Mouse (Mus musculus) T-helper 17 cell (primary cell): ENCODE measurements around the gene Atxn1.

Experiments
- in situ Hi-C, 2 experiments: fragments of 300-600 bp; cut with MboI, MseI; formaldehyde crosslinking; loops; 1 replicate in 1 of 2; 2 replicates in 1 of 2; pipeline ENCODE4 v1.15.1; 2025; ENCODE audit warnings: high pct_unique_total_duplicates in 2 of 2

Gene Atxn1

DNA sequence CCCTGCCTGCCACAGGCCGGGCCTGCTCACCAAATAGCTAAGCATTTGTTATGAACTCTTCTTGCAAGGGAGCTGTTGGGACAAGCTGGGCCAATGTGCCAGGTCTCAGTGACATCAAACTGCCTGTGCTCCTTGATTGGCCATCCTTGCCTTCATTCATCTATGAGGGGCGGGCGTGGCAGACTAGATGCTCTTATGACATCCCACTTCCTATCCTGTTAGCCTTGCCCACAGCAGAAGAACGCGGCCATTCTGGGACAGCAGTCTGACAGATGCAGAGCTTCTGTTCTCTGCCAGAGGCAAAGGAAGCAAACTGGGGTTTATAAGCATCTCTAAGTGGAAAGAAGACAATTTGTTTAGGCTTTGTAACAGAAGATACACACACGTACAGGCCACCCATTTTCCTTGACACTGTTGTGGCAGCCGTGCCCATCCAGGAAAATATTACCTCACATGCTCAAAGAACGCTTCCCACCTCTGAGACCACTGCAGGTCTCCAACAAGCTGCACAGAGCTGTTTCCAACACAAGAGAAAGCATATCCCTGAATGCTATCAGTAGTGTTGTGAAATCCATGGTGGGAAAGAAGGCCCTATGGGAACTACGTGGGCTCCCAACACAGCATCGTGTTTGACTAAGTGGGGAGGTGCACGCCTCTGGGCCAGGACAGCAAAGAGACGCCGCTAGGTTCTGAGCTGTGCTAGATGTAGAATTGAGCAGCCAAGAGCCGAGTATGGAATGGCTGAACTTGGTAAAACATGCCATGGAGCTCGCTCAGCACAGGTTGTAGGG, 162.0 kb downstream of the Atxn1 start:
- in situ Hi-C loops, result no loop called here

DNA sequence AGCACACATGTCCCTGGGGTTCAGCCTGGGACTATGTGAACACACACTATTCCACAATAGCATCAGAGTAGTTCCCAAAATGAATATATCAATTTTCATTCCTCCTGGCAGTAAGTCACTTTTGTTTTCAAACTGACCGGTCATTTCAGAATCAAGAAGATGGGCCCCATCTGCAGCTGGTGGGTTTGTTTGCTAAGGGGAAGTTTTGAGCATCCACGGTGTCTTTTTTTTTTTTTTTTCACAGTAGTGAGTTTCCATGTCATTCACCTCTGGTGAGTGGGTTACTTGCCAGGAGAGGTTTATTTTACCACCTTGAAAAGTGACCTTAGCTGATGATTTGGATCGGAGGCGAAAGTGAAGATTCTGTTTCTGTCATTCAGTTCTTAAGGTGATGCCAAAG, 166.6 kb downstream of the Atxn1 start:
- in situ Hi-C loops, result loop anchor here (25.0 kb wide), 1 partner anchor 364 kb away; no protein-coding TSS in a partner anchor

DNA sequence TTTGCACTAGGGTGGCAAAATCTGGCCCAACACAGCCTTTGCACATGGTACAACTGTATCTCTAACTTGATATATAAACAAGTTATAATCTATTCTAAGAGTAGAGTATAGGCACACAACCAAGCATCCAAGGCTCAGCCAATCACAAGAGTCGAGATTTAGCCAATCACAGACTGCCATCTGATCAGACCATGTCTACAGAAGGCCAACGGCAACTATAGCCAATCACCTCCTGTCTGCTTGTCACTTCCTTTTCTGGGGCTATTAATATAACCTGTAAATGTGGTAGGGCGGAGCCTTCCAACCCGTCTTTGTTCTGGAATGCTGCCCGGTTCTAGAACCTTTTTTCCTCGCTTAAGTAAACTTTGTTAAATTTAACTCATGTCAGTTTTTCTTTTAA, 167.1 kb downstream of the Atxn1 start:
- in situ Hi-C loops, result loop anchor here (25.0 kb wide), 1 partner anchor 365 kb away; no protein-coding TSS in a partner anchor

DNA sequence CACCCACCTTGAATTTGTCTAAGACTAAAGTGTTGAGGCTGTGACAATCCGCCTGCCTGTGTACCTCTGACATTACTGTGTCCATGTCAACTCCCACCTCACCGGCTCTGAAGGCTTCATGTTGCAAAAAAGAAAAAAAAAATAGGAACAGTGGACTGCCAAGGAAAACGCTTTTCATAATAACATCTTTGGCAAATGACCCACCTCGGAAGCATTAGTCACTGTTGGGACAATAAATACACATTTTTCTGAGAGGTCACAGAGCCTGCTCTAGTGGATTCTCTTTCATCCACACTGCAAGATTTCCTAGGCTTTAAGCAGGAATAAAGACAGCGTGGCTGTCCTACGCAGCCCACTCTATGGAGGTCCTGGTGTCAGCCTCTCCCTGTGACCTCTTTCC, 168.5 kb downstream of the Atxn1 start:
- in situ Hi-C loops, result loop anchor here (25.0 kb wide), 1 partner anchor 366 kb away; no protein-coding TSS in a partner anchor

DNA sequence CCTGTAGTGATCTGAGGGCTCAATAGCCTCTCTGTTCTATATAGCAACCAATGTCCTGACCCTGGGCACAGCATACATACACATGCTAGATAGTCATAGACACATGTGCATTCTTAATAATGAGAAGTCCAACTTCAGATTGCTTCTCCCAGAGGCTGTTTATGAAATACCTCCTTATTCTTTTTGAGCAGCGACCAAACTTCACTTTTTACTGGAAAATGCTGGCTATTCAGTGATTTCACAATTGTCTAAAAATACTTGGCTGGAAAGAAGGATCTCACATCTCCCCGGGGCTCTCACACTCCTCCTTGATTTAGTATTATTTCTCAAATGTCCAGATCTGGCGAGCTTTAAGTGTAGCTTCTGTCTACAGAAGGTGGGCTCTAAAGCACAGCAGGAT, 171.0 kb downstream of the Atxn1 start:
- in situ Hi-C loops, result loop anchor here (25.0 kb wide), 1 partner anchor 369 kb away; no protein-coding TSS in a partner anchor

DNA sequence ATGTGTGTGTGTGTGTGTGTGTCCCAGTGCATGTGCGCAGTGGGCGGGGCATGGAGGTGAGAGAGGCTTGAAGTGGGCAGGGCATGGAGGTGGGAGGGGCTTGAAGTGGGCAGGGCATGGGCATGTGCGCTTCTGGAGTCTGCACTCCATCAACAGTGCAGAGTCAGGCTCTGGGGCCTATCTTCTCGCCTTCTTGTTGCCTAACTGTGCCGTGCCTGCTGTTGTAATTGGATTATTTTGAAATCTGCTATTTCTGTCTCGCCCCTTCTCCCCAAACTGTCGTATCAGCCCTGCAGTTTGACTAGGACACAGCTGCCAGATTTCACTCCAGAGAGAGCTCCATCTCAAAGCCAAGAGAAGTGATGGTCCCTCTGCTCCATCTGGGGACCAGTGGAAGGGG, 178.4 kb downstream of the Atxn1 start:
- in situ Hi-C loops, result loop anchor here (25.0 kb wide), 1 partner anchor 376 kb away; no protein-coding TSS in a partner anchor

DNA sequence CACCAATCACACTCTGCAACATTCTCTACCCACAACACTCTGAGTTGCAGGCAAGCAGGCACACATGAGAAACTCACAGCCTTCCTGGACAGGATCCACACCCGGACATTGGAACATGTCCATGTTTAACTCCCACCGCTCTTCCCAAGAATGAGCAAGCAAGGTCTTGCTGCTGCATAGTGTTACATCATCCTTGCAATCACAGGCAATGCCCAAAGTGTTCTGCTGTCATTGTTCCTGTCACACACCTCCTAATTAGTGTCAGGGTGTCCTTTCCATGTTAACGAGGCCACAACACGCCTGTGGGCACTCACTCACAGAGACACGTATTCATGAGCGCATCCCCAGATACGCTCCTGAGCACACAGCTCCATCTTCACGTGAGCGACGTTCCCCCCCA, 181.1 kb downstream of the Atxn1 start:
- in situ Hi-C loops, result loop anchor here (25.0 kb wide), 1 partner anchor 379 kb away; no protein-coding TSS in a partner anchor

DNA sequence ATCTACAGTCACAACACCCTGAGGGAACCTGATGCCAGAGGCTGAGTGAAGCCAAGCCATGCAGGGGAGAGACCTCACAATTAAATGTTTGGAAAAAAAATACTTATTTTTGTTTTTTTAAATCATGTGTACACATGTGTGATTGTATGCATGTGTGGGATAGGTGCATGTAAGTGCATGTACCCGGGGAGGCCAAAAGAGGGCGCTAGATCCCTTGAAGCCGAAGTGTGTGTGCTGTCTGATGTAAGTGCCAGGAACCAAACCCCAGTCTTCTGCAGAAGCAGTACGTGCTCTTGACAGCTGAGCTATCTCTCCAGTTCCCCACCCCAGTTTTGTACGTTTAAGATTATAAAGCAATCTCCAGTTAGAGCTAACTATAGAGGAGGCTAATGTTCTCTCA, 186.1 kb downstream of the Atxn1 start:
- in situ Hi-C loops, result loop anchor here (25.0 kb wide), 1 partner anchor 384 kb away; no protein-coding TSS in a partner anchor

DNA sequence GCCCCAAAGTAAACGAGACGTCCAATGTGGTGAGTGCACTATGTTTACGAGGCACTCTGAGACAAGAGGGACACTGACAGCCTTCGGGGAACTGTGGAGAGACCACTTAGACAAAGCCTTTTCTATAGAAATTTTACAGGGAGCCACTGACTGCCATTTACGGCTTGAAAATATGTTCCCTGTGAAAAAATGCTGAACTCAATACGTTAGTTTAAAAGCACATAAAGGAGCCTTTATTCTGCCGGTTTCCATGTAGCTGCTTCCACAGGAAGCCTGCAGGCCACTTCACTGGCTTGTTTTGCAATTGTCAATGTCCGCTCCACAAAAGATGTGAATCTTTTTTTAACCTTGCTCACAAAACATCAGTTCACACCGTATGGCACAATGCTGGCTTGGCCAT, 186.6 kb downstream of the Atxn1 start:
- in situ Hi-C loops, result loop anchor here (25.0 kb wide), 1 partner anchor 384 kb away; no protein-coding TSS in a partner anchor

DNA sequence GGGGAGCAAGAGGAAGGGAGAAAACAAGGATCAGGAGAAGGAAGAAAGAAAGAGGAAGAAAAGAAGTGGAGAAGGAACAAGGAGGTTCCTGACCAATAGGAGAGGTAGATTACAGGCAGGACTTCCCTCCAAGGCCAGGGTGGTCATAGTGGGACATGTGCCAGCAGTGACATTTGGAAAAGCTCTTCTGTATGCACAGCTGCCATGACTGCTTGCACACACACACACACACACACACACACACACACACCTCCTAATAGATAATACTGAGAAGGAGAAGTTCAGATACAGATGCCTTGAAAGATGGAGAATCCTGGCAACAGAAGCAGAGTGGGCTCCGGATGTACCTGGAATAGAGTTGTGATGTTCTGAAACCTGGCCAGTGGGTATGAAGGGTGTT, 189.3 kb downstream of the Atxn1 start:
- in situ Hi-C loops, result loop anchor here (25.0 kb wide), 1 partner anchor 387 kb away; no protein-coding TSS in a partner anchor

DNA sequence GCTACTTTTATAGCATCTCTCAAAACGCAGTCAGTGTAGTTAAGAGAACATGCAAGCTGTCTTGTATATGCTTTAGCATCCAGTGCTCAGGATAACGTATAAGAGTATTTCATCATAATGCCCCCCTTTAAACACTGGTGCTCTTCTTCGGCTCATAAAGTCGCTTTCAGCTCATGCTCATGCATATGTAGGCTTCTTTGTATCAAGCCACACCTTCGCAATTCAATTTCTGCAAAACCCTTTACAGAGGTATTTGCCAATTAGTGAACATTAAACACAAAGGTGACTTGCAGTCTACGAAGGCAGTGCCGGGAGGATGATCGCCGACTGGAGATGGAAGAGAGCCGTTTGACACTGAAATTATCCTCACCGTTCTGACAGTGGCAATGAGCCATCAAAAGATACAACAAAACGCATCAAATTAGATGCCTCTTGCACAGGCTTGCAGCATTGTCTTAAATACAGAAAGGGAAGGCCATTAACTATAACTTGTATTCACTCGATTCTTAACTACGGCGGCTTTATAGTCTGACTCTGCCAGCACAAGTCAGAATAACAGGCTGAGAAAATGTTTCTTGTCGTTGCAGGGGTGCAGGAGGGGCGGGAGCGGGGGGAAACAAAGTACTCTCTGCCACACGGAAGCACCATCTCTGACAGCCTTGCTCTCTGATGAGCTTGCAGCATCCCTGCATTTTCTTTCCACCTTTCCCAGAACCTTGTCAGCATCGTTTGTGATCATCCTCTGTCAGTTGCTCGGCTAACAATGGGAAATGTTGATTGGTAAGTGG, 191.2 kb downstream of the Atxn1 start:
- in situ Hi-C loops, result no loop called here

DNA sequence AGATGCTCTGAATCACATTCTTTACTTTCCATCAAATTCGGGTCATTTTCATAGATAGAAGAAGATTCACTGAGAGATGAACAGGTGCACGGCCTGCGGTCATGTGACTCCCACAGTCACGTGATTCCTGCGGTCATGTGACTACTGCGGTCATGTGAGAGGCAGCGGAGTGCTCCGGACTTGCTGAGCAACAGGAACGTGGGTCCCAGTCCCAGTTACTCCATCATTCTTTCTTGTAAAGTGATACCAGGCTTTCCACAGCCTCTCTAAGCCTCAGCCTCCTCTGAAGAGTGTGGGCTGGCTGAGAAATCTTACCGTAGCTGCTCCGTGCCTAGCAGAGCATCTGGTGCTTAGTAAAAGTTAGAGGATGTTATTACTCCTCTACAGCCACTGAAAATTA, 195.1 kb downstream of the Atxn1 start:
- in situ Hi-C loops, result loop anchor here in 1 of 2 experiments (5.0 kb wide), 1 partner anchor 72 kb away; no protein-coding TSS in a partner anchor

DNA sequence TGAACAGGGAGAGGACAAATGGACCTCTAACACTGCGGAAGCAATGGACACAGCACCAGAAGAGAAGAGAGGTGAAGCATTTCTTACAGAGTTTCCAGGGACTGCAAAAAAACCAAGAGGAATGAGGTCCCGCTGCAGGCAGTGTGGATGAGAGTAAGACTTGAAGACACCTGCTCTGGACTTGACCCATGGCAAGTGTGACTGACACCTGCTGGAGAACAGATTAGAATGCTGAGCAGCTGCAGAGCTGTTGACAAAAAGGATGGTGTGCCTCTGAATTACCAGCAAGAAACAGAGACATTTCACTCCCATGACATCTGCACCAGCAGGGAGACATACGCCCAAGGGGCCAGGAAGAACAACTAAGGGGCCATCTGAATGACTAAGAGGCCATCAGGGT, 196.6 kb downstream of the Atxn1 start:
- in situ Hi-C loops, result loop anchor here in 1 of 2 experiments (5.0 kb wide), 1 partner anchor 71 kb away; no protein-coding TSS in a partner anchor

DNA sequence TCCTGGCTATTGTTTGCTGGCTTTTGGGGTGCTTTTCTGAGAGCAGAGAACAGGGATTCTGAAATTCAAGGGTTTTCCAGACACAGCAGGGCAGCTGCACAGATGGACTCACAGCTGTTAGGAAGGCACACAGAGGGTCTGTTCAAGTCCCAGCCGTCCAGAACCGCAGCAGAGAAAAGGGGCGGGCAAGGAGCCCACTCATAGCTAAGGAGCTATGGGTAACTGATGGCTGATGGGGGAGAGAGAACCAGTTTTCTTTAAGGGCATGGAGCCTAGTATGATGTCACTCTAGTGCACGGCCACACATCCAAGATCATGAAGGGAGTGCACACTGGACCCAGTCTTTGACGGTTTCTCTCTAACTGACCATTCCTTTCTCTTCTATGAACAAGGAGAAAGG, 200.5 kb downstream of the Atxn1 start:
- in situ Hi-C loops, result no loop called here

DNA sequence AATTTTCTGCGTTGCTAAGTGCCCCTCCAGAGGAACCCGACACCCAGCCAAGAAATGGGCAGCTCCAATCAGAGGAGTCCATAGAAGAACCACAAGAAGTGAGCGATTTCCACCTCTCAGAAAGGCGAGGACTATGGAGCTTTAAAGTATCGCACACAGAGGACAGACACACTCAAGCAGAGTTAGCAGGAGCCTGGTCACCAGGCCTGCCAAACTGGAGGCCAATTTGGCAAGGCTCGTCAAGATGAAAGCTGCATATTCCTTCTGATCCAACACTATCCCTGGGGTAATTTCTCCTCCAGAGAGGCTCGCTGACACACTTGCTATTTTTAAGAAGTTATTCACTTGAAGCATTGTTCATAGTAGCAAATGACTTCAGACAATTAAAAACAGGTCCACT, 202.5 kb downstream of the Atxn1 start:
- in situ Hi-C loops, result no loop called here

DNA sequence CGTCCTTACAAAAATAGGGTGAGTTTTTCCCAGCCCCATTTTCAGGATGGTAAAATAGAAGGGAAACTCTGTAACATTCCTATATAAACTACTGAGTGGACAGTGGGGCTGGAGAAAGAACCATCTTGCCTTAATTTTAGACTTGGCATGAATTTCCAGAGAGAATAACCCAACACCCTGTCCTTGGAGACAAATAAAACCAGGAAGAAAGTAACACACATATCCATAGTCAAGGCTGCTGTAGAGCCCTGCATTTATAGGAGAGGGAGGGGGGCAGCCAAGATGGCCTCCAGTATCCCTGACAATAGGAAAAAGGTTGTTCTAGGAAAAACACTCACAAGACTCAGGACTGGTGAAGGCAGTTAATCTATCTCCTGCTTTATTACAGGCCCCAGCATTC, 210.3 kb downstream of the Atxn1 start:
- in situ Hi-C loops, result no loop called here

DNA sequence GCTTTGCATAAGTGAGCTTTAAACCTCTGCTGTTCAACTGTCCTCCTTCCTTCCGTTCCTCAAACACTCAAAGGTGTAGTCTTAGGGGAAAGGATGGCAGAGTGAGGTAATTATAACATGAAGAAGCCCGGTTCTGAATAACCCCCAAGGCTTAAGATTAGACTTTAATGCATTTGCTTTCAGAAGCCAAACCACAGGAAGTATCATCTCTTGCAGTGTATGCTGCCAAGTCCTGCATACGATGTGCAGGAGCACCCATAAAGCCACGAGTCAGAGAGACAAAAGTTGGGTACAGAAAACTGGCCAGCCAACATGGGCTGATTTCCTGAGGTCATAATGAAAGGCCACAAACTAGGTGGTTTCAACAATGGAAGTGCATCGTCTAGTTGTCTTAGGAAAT, 212.3 kb downstream of the Atxn1 start:
- in situ Hi-C loops, result no loop called here

DNA sequence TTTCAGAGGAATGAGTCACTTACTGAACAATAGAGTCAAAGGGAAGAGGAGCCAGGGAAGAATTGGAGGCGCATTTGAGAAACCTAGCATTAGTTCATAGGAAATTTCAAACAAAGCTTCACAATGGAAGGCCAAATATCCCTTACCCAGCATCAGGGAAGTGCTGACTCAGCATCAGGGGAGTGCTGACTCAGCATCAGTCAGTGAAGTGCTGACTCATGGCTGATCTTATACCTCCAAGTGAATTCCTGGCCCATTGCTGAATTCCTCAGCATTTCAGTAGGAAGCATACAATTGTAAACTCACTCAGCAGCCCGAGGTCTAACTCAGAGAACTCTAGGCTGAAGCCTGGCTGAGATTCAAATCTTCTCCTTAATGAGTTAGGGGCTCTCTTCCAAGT, 213.6 kb downstream of the Atxn1 start:
- in situ Hi-C loops, result no loop called here

DNA sequence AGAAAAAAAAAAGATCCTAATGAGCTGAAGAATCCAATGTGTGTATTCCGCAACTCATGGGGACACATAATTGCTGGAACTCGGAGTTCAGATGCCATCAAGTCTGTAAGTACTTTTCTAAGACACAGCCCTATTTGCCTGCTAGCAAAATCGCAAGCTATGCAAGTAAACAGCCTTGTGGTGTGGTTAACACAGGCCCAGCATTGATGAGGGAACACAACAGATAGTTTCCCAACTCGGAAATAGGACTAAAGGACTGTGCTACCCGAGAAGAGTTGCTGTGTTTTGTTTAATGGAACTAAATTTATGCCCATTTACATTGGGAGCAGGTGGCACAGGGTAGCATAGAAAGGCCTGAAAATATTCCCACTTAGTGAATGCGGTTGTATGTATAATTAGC, 214.2 kb downstream of the Atxn1 start:
- in situ Hi-C loops, result no loop called here

DNA sequence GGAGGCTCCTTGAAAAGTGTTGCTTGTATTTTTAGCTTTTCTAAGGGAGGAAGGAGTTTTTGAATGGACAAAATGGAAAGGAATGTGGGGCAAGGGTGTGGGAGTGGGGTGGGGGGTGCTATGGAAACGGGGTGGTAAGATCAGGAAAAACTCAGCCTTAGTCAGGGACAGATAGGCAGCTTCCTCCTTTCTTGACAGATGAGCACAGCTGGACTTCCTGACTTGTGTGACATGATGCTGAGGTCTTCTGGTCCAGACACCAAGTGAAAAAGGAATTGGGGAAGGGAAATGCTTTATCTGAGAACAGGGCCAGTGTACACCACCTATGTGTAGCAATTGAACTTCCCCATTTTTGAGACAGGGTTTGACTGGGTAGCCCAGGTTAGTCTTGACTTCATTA, 214.9 kb downstream of the Atxn1 start:
- in situ Hi-C loops, result no loop called here

DNA sequence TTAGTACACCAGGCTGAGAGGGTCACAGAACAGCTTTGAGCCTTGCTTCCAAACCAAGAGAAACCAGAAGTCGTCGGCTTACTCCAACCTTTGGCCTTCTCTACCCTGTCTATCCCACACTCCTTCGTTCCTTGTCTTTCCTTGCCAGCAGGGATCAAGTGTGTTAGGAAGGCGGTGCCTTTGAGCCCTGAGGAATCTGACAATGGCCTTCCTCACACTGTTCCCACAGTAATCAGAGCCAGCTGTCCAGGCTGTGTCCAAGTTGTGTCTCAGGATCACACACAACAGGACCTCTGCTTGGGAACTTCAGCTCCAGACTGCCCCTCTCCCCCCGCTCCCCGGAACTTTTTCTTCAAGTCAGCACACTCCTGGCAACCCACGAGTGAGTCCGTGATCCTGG, 215.6 kb downstream of the Atxn1 start:
- in situ Hi-C loops, result no loop called here

DNA sequence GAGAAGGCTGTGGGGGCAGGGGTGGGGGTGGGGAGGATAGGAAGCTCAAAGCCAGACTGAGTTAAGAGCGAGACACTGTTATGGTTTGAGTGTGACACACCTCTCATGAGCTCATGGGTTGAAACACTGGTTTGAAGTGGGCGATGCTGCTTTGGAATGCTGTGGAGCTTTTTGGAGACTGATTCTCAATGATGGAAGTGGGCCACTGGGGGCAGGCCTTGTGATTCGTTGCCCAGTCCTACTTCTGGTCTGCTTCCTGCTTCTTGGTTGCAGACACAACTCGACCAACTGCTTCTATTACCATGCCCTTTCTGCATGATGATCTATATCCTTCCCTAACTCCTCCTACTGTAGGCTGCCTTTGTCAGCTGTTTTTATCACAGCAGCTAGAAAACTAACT, 216.1 kb downstream of the Atxn1 start:
- in situ Hi-C loops, result no loop called here
